Mouse (Mus musculus): ENCODE measurements around the gene Pomt1.
"Not testable (repeated sequence)": the region's sequence is repeated elsewhere in the genome, so short reads cannot be mapped to it uniquely, and the experiment has no call there.

Pomt1 gene

DNA sequence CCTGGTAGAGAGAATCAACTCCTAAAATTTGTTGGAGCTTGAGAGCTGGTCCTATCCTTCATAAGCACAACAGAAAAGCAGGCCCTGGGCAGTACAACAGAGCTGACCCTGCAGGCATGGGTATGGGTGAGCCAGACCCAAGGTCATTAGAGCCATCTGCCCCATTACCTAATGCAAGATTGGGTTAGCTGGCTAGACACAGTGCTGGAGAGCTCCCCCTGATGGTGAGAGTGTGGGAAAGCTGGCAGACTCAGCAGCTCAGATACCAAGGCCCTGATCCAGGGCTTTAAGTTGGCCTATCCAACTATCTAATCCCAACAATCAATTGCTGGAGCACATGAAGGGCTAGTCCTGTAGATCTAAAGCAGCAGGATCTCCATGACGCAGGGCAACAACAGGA lies 46.3 kb downstream of the Pomt1 start:
- ATAC-seq (ENCODE audit: low TSS enrichment) = peak; percentile 68; the same call in 1 of the 2 replicates

DNA sequence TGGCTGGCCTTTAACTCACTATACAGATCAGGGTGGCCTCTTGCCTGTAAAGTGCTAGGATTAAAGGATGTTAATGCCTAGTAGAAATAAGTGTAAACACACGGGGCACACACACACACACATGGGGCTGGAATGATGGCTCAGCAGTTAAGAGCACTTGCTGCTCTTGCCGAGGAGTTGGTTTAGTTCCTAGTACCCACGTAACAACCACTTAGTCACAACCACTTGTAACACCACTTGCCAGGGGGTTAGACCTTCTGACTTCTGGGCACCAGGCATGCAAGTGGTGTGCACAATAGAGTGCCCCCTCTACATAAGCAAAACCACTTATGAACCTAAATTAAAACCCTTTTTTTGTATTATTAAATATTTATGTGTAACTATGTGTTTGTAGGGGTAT lies 47.6 kb downstream of the Pomt1 start:
- no peak for ATAC-seq (ENCODE audit: low TSS enrichment)

DNA sequence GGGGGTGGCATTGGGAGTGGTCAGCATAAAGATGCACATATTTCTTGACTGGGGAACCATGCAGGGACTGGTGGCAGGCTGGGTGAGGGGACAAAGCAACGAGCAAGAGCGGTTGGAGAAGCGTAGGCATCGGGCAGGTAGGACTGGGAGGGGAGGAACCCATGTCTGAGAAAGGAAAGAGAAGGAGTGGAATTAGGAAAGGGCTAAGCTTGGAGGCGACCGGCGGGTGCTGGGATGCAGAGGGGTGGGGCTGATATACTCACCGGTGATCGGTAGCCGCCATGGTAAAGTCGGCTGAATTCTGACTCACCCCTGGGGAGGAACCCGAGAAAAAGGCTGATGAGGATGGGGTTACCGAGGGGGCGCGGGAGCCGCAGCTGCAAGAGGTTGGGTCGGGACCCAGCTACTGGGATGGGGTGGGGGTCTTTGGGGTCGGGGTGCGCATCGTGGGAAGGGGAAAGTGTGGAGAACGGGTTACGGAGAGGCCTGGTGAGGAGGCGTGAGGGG lies 51.0 kb downstream of the Pomt1 start, which contains the start of gene Golga2:
Gene Golga2 (plus strand): TSS at position 51 of the 507 bp plus-strand sequence.
- ATAC-seq (ENCODE audit: low TSS enrichment) = no peak

DNA sequence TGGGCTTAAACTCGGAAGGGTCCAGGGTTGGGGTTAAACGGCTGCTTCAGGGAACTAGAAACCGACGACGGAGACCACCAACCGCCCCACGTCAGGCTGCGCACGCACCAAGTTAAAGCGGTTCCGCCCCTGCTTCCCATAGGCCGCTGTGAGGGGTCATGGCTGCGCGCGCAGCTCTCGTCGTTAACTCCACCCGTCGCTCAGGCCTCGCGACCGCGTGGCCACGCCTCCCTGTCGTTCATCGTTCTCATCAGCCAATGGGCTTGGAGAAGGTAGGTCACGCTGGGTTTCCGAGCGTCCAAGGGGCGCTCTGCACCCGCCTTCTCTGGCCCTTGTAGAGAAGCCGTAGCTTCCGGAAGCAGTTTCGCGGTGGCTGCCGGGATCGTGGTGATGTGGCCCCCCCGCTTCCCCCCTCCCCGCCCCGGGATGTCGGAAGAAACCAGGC lies 51.6 kb downstream of the Pomt1 start, which contains the start of gene Swi5:
Gene Swi5 (minus strand): TSS at position 153 of the 445 bp plus-strand sequence.
- ATAC-seq (ENCODE audit: low TSS enrichment) = peak; percentile 100

DNA sequence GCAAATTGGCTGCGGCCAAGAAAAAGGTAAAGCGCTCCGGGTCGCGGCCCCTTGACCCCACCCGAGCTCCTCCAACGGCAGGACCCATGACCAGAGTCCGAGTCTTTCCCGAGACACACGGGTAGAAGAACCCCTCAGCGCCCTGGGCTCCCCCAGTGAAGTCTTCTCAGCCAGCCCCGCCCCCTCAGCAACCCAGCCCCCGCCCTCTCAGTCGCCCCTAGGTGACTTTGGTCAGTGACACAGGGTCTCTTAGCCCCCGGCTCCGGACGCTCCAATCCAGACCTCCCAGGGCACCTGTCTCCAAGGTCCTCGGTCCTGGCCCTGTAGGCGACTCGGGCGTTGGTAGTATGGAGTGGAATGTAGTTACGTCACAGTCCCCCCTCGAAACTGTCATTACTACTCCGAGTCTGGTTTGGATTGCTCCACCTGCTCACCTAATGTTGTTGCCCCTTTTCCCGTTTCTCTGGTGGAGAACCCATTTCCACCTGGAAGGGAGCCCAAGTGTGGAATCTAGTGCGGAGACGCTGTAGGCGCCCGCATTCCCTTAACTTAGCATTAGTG lies 52.1 kb downstream of the Pomt1 start:
- no peak for ATAC-seq (ENCODE audit: low TSS enrichment)

DNA sequence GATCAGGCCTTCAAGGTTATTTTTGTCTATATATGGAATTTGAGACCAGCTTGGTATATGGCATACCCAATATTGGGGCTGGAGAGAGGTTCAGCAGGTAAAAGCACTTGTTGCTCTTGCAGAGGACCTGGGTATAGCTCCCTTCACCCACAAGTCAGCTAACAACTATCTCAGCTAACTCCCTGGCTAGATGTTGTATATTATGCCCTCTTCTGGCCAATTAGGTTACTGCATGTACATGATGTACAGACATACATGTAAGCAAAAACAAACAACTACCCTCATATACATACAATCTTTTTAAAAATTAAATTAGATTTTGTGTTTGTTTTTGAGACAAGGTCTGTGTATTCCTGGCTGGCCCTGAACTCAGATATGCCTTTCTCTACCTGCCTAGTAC lies 53.2 kb downstream of the Pomt1 start:
- no peak for ATAC-seq (ENCODE audit: low TSS enrichment)

DNA sequence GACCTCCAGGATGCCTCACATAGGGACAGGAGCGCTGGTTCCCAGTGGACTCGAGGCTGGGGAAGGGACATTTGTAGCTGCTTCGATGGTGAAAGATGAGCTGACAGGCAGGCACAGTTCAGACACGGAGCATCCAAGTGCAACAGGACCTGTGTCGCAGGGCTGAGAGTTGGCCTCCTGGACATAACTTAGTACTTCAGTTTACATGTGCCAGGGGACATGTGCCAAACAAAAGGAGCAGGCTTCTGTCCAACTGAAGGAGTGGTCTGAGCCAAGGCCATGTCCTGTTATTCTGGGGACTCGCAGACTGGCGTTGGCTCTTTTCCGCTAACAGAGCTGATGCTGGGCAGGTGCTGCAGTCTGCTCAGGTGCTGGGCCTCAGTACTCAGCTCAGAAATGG lies 58.0 kb downstream of the Pomt1 start:
- ATAC-seq (ENCODE audit: low TSS enrichment) = no peak

DNA sequence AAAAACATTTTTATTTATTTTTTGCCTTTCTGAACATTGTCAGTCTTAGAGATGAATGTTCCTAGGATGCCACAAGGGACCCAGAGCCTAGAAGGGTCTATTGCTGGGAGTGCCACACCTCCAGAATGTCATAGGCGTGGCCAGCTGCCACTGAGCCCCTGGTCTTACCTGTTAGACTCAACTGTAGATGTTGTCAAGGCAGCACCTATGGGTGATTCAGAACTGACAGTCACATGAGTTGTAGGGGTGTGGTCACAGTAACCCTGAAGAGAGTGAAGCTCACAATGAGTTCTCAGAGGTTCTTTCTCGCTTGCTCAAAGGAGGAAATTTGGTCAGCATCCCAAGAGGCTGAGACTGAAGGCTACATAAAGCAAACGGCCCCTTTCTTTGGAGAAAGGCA lies 58.9 kb downstream of the Pomt1 start:
- no peak for ATAC-seq (ENCODE audit: low TSS enrichment)

DNA sequence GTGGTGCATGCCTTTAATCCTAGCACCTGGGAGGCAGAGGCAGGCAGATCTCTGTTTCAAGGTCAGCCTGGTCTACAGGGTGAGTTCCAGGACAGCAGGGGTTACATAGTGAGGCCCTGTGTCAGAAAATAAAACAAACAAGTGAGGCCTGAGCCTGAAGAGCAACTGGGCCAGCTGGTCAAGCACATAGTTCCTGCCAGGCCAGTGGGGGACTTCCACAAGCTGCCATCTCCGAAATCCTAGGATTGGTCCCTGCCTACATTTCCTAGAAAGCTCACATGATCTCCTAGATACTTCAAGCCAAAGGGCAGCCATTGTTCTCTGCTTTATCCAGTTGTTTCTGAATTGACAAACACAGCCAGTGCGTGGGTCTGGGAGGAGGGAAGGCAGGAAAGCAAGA lies 59.5 kb downstream of the Pomt1 start:
- not testable (repeated sequence) for ATAC-seq (ENCODE audit: low TSS enrichment)

DNA sequence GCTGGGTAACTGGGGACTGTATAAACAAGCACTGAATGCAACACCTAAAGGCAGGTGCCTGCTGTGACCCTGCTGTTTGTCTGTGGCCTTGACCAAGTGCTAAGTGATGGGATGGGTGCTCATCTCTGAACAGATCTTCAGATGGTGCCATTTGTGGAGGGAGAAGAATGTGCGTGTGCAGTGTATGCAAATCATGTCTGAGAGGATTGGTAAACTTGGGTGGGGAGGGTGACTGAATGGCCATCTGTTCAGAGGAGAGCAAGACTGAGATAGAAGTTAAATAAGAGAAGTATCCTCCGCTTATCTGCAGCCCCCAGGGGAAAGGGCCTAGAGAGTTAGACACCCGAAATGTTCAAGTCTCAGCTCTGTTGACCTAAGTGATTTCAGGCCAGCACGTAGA lies 63.1 kb downstream of the Pomt1 start:
- ATAC-seq (ENCODE audit: low TSS enrichment) = peak; percentile 51; the same call in 1 of the 2 replicates

DNA sequence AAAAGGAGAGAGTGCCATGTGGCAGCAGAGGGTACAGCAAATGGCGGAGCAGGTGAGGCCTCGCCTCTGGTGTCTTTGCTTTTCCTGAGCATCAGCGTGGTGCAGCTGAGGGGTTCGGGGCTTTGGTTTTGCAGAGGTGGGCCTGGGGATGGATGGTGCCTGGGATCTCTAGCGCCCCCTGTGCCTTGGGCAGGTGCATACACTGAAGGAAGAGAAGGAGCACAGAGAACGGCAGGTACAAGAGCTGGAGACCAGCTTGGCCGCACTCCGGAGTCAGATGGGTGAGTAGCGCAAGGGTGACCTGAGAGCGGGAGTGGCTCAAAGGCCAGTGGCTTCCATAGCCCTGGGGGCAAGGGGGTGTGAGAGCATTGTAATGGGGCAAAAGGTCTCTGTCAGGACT lies 66.6 kb downstream of the Pomt1 start:
- ATAC-seq (ENCODE audit: low TSS enrichment) = no peak

DNA sequence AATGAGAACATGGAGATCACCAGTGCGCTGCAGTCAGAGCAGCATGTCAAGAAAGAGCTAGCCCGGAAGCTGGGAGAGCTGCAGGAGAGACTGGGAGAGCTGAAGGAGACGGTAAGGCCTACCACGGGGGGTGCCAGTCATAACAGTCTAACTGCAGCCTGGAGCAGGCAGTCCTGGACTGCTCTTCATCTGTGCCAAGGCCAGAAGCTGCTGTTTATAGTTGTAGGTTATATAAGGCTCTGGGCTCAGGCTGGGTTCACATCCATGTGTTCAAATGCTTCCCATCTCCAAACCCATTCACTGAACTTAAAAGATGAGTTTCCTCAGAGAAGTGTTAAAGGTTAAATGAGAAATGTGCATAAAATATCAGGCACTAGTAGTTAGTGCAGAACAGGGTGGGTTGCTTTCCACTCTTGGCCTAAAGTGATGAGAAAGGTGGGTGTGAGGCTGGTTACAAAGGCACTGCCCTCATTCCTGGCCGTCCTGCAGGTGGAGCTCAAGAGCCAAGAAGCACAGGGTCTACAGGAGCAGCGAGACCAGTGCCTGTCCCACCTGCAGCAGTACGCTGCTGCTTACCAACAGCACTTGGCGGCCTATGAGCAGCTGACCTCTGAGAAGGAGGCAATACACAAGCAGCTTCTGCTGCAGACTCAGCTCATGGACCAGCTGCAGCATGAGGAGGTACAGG lies 67.9 kb downstream of the Pomt1 start:
- ATAC-seq (ENCODE audit: low TSS enrichment) = peak; percentile 25

All from frontal cortex, adult (tissue).